ENCODE assay signal across 30 mouse cellular contexts in genomic region chr4:120325748-120326147, GRCm38 (mm10). TPM values are rescaled to one million over a fixed set of nuclear protein-coding genes. Genes with fewer than 3 reads are reported as not detected.
"Had no signal": no experiment of that assay in that cellular context is flagged by ENCODE, and none has a peak within 500 bp of the region (broad histone marks: within the 10 kb centered on the region; RNA-seq: fewer than 3 reads in every experiment).

No protein-coding gene starts in this region.

- ATAC-seq: hindbrain, embryonic 16.5 days; inflammation-experienced regulatory T-cells, adult 6 months; intestine, embryonic 15.5 days; intestine, postnatal 0 days had no signal

- H3K4me1 ChIP-seq: heart, embryonic 13.5 days; heart, embryonic 15.5 days; hindbrain, embryonic 10.5 days; hindbrain, embryonic 12.5 days; intestine, embryonic 15.5 days; limb, embryonic 10.5 days; limb, embryonic 12.5 days; liver, embryonic 13.5 days; liver, embryonic 15.5 days had no signal

- H3K9me3 ChIP-seq: heart, embryonic 13.5 days; heart, embryonic 15.5 days; hindbrain, embryonic 10.5 days; hindbrain, embryonic 12.5 days; intestine, embryonic 15.5 days; limb, embryonic 10.5 days; limb, embryonic 12.5 days; liver, embryonic 13.5 days; liver, embryonic 15.5 days had no signal

- H3K27me3 ChIP-seq: hindbrain, embryonic 12.5 days; intestine, embryonic 15.5 days; liver, embryonic 13.5 days; liver, embryonic 15.5 days had no signal

- H3K4me2 ChIP-seq: heart, embryonic 11.5 days; heart, embryonic 13.5 days; heart, embryonic 15.5 days; hindbrain, embryonic 12.5 days; hindbrain, embryonic 14.5 days; intestine, embryonic 15.5 days; limb, embryonic 12.5 days; liver, embryonic 11.5 days; liver, embryonic 13.5 days; liver, embryonic 15.5 days had no signal

- H3K36me3 ChIP-seq: heart, embryonic 13.5 days; heart, embryonic 15.5 days; hindbrain, embryonic 10.5 days; hindbrain, embryonic 12.5 days; intestine, embryonic 15.5 days; limb, embryonic 10.5 days; limb, embryonic 12.5 days; liver, embryonic 13.5 days; liver, embryonic 15.5 days had no signal

- H3K27ac ChIP-seq: gastrocnemius, adult 2 months; heart, adult 2 months; heart, embryonic 13.5 days; heart, embryonic 15.5 days; hindbrain, embryonic 10.5 days; hindbrain, embryonic 12.5 days; hindbrain, embryonic 14.5 days; intestine, embryonic 15.5 days; layer of hippocampus, adult 2 months; left cerebral cortex, adult 2 months; limb, embryonic 10.5 days; limb, embryonic 12.5 days; liver, embryonic 13.5 days; liver, embryonic 15.5 days had no signal

- H3K9ac ChIP-seq: heart, embryonic 13.5 days; heart, embryonic 15.5 days; hindbrain, embryonic 12.5 days; hindbrain, embryonic 14.5 days; intestine, embryonic 15.5 days; limb, embryonic 12.5 days; liver, embryonic 13.5 days; liver, embryonic 15.5 days had no signal

- H3K4me3 ChIP-seq: gastrocnemius, adult 2 months; heart, adult 2 months; heart, embryonic 13.5 days; heart, embryonic 15.5 days; hindbrain, embryonic 10.5 days; hindbrain, embryonic 12.5 days; intestine, embryonic 15.5 days; layer of hippocampus, adult 2 months; left cerebral cortex, adult 2 months; limb, embryonic 10.5 days; limb, embryonic 12.5 days; liver, embryonic 13.5 days; liver, embryonic 15.5 days had no signal

- DNase-seq: gastrocnemius, adult 2 months; gastrocnemius, postnatal 10 days; gastrocnemius, postnatal 25 days; heart, adult 2 months; heart, postnatal 14 days; heart, postnatal 4 days; kidney, adult 18-20 months; kidney, adult 8-10 months; kidney, postnatal 10 days; kidney, postnatal 25 days; kidney, postnatal 4 days; liver; liver, embryonic 13.5 days had no signal

RNA-seq across cellular contexts. Expression of gene Foxo6, which starts 38.6 kb away (rescaled TPM):
- total RNA-seq: granulocyte monocyte progenitor cell, adult 5-6 weeks had no signal
- polyA plus RNA-seq: heart, embryonic 13.5 days; inflammation-experienced regulatory T-cells, adult 6 months; limb, embryonic 10.5 days; liver, embryonic 13.5 days; liver, embryonic 15.5 days had no signal
